Mouse (Mus musculus) ES-E14 (cell line): Measurements from ENCODE around the gene Theg.

Experiments
- CHD2 ChIP-seq: IDR thresholded peaks from 2 replicates; pipeline ENCODE4 v1.6.1; 2014; ENCODE audit warnings: mild to moderate bottlenecking, low read depth, low read length, inconsistent platforms
- ZNF384 ChIP-seq: IDR thresholded peaks from 2 replicates; pipeline ENCODE4 v1.6.1; 2012; ENCODE audit warnings: low read depth, low read length, inconsistent platforms

DNA sequence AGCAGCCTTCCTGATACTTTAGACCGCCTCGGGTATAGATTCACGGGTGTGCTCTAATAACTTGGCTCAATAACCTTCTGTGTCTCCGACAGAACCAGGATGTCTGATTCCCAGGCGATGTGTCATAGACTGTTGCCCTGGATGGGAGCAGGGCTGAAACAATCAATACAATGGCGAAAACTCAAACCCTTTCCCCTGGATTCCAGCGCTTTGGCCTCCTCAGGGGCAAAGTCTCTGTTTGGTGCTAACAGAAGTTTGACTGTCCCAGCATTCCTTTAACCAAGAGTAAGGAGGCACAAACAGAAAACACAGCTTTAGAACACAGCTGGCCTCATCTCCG is 8.4 kb upstream of the Theg start:
- TF ChIP-seq CHD2 (no peak), ZNF384 (no peak)
